Mouse (Mus musculus): ENCODE measurements around the gene Cdc42bpb. TPM values are rescaled to one million over a fixed set of nuclear protein-coding genes. Genes with fewer than 3 reads are reported as not detected.

The Cdc42bpb gene
- polyA plus RNA-seq, 1 experiment from 2014 or later: 47.5 TPM

DNA sequence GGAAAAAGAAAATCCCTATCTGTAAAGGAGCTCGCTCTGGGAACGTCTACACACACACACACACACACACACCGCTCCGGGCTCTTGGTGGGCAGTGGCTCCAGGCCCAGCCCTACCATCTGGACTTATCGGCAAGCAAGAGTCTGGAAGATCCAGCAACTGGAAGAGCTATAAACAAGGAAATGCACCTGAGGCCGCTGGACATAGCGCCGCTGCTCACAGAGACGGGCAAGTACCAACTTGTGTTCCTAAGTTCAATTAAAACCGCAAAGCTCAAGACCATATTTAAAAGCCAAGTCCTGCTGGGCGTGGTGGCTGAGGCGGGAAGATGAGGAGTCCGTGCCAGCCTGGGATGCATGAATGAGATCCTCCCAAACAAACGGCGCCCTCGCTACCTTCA lies 16.8 kb downstream of the Cdc42bpb start:
- Histone ChIP-seq H3K9ac (no peak overlapping the region), H3K4me1 (ENCODE audit: insufficient read depth) (peaks cover 16% of the 10 kb centered on the region; the same call in 1 of the 2 replicates), H3K4me3 (ENCODE audit: low read depth, low read length) (no peak overlapping the region), H3K4me2 (no peak overlapping the region), H3K36me3 (ENCODE audit: insufficient read depth) (no peaks in the 10 kb centered on the region), H3K27me3 (ENCODE audit: insufficient read depth, low read length) (no peaks in the 10 kb centered on the region), H3K27ac (ENCODE audit: low read depth) (no peak overlapping the region), H3K9me3 (ENCODE audit: low read depth, low read length) (no peaks in the 10 kb centered on the region)
- no peak for ATAC-seq (ENCODE audit: insufficient read depth)
- TF ChIP-seq CTCF (IDR thresholded peaks at IDR 0.05; ENCODE audit: low read depth): no peak
- 82% methylated on average over 16 of the region's 16 CpGs for WGBS
- DNase-seq: no peak

DNA sequence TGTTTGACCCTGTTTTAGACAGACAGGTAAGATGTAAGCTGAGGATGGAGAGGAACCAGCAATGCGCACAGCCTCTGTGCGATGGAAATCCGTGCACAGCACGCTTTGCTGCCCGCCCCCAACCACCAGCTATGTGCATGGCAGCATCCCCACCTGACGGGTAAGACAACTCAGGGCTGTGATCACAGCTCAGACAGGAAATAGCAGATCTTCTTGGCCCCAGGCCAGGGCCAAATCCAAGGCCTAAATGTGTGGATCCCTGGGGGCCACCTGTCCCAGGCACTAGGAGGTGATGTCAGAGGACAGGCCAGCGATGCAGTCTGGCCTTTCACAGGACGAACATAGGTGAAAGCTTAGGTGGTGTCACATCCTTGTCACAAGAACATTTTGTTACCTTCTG lies 21.3 kb downstream of the Cdc42bpb start:
- TF ChIP-seq CTCF (IDR thresholded peaks at IDR 0.05; ENCODE audit: low read depth): no peak
- Histone ChIP-seq H3K4me3 (ENCODE audit: low read depth, low read length) (no peak overlapping the region), H3K27ac (ENCODE audit: low read depth) (no peak overlapping the region), H3K4me1 (ENCODE audit: insufficient read depth) (peaks cover 9% of the 10 kb centered on the region; the same call in 1 of the 2 replicates), H3K9ac (no peak overlapping the region), H3K9me3 (ENCODE audit: low read depth, low read length) (no peaks in the 10 kb centered on the region), H3K36me3 (ENCODE audit: insufficient read depth) (no peaks in the 10 kb centered on the region), H3K27me3 (ENCODE audit: insufficient read depth, low read length) (no peaks in the 10 kb centered on the region), H3K4me2 (no peak overlapping the region)
- DNase-seq: no peak
- no peak for ATAC-seq (ENCODE audit: insufficient read depth)
- WGBS: 74% methylated on average over 8 of the region's 8 CpGs

GRCm38 (mm10) chr12:111354142-111354541 lies 23.4 kb downstream of the Cdc42bpb start:
- Histone ChIP-seq H3K9ac (no peak overlapping the region), H3K4me2 (no peak overlapping the region), H3K27ac (ENCODE audit: low read depth) (peak overlapping the region; percentile 46; the same call in 1 of the 2 replicates), H3K27me3 (ENCODE audit: insufficient read depth, low read length) (no peaks in the 10 kb centered on the region), H3K9me3 (ENCODE audit: low read depth, low read length) (no peaks in the 10 kb centered on the region), H3K4me3 (ENCODE audit: low read depth, low read length) (no peak overlapping the region), H3K4me1 (ENCODE audit: insufficient read depth) (peaks cover 9% of the 10 kb centered on the region; the same call in 1 of the 2 replicates), H3K36me3 (ENCODE audit: insufficient read depth) (no peaks in the 10 kb centered on the region)
- 69% methylated on average over 5 of the region's 5 CpGs for WGBS
- TF ChIP-seq CTCF (IDR thresholded peaks at IDR 0.05; ENCODE audit: low read depth): no peak
- no peak for DNase-seq
- no peak for ATAC-seq (ENCODE audit: insufficient read depth)

DNA sequence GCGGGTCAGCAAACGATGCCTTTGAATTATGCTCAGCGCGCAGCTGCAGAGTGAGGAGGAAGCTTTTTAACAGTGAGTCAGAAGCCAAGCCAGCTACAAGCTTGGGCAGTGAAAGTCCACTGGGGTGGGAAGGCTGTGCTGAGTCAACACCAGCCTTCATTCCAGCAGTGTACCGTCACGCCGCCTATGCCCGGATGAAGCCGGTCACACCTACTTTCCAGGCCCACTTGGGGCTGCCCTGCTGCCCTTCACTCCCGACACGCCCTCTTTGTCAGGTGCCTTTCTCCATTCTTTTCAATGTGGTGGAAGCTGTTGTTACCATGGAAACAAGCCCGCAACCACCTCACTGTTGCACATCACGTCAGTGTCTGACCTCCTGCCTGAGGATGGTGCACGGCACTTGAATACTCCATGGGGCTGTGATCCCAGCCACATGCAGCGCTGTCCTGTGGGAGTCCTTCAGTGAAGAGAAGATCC lies 24.0 kb downstream of the Cdc42bpb start:
- WGBS: 57% methylated on average over 15 of the region's 15 CpGs
- Histone ChIP-seq H3K36me3 (ENCODE audit: insufficient read depth) (no peaks in the 10 kb centered on the region), H3K9me3 (ENCODE audit: low read depth, low read length) (no peaks in the 10 kb centered on the region), H3K27ac (ENCODE audit: low read depth) (peak overlapping the region; percentile 75), H3K27me3 (ENCODE audit: insufficient read depth, low read length) (no peaks in the 10 kb centered on the region), H3K9ac (no peak overlapping the region), H3K4me2 (peak overlapping the region; percentile 35; the same call in 1 of the 2 replicates), H3K4me1 (ENCODE audit: insufficient read depth) (peaks cover 9% of the 10 kb centered on the region; the same call in 1 of the 2 replicates), H3K4me3 (ENCODE audit: low read depth, low read length) (no peak overlapping the region)
- ATAC-seq (ENCODE audit: insufficient read depth): peak; percentile 88
- no peak for TF ChIP-seq CTCF (IDR thresholded peaks at IDR 0.05; ENCODE audit: low read depth)
- peak; percentile 76 for DNase-seq

DNA sequence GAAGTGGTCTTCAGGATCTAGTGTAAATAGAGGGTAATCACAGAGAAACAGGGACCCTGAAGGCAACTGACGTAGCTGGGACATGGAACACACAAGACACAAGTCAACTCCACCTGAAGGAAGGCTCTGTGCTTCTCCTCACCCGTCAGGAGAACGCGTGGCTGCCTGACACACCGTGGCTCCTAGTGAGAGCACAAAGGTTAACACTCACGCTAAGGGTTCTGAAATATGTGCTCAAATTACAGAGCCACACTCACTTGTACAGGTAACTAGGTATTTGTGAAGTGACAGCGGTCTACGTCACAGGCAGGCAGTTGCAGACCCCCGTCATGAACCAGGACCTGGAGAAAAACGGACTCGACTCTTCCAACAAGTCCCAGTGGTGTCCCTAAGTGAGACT lies 24.5 kb downstream of the Cdc42bpb start:
- Histone ChIP-seq H3K27ac (ENCODE audit: low read depth) (peak overlapping the region; percentile 75), H3K4me1 (ENCODE audit: insufficient read depth) (peaks cover 9% of the 10 kb centered on the region; the same call in 1 of the 2 replicates)

DNA sequence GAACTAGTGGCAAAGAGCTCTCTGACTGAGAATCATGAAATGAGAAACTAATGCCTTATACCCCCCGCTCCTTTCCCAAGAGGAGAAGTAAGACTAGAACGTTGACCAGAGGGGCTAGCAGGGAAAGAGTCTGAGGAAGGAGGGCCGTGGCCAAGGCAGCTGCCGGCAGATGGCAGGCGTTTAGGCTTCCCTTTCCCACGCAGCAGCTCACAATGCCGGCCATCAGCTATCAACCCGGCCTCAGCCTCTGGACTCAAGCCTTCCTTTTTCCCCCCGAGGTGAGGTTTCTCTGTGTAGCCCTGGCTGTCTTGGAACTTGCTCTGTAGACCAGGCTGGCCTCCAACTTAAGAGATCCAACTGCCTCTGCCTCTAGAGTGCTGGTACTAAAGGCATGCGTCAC lies 25.0 kb downstream of the Cdc42bpb start:
- Histone ChIP-seq H3K36me3 (ENCODE audit: insufficient read depth) (no peaks in the 10 kb centered on the region), H3K4me3 (ENCODE audit: low read depth, low read length) (no peak overlapping the region), H3K4me2 (no peak overlapping the region), H3K9me3 (ENCODE audit: low read depth, low read length) (no peaks in the 10 kb centered on the region), H3K27ac (ENCODE audit: low read depth) (peak overlapping the region; percentile 75), H3K9ac (no peak overlapping the region), H3K27me3 (ENCODE audit: insufficient read depth, low read length) (no peaks in the 10 kb centered on the region), H3K4me1 (ENCODE audit: insufficient read depth) (peaks cover 9% of the 10 kb centered on the region; the same call in 1 of the 2 replicates)
- 50% methylated on average over 10 of the region's 10 CpGs for WGBS
- no peak for ATAC-seq (ENCODE audit: insufficient read depth)
- 0 out of 2 replicates have a peak, but pooled peaks have one; percentile 16 for TF ChIP-seq CTCF (IDR thresholded peaks at IDR 0.05; ENCODE audit: low read depth)
- no peak for DNase-seq

More for the DNA sequence above, 24.5 kb downstream of the Cdc42bpb start:
- H3K4me3 ChIP-seq (ENCODE audit: low read depth, low read length): no peak overlapping the region
- H3K36me3 ChIP-seq (ENCODE audit: insufficient read depth): no peaks in the 10 kb centered on the region
- no peaks in the 10 kb centered on the region for H3K27me3 ChIP-seq (ENCODE audit: insufficient read depth, low read length)
- no peak overlapping the region for H3K9ac ChIP-seq
- H3K9me3 ChIP-seq (ENCODE audit: low read depth, low read length): no peaks in the 10 kb centered on the region
- peak overlapping the region; percentile 35; the same call in 1 of the 2 replicates for H3K4me2 ChIP-seq
- no peak; the same call in 1 of the 2 replicates for ATAC-seq (ENCODE audit: insufficient read depth)
- WGBS: 69% methylated on average over 11 of the region's 11 CpGs
- no peak for DNase-seq
- TF ChIP-seq CTCF (IDR thresholded peaks at IDR 0.05; ENCODE audit: low read depth): no peak

GRCm38 (mm10) chr12:111349540-111350231 lies 27.8 kb downstream of the Cdc42bpb start:
- no peak overlapping the region for H3K4me2 ChIP-seq
- no peaks in the 10 kb centered on the region for H3K9me3 ChIP-seq (ENCODE audit: low read depth, low read length)
- no peaks in the 10 kb centered on the region for H3K27me3 ChIP-seq (ENCODE audit: insufficient read depth, low read length)
- no peak for ATAC-seq (ENCODE audit: insufficient read depth)
- no peak for TF ChIP-seq CTCF (IDR thresholded peaks at IDR 0.05; ENCODE audit: low read depth)
- DNase-seq: no peak
- H3K27ac ChIP-seq (ENCODE audit: low read depth): no peak overlapping the region
- no peaks in the 10 kb centered on the region for H3K36me3 ChIP-seq (ENCODE audit: insufficient read depth)
- no peak overlapping the region for H3K4me3 ChIP-seq (ENCODE audit: low read depth, low read length)
- H3K9ac ChIP-seq: no peak overlapping the region
- peaks cover 5% of the 10 kb centered on the region; the same call in 1 of the 2 replicates for H3K4me1 ChIP-seq (ENCODE audit: insufficient read depth)
- WGBS: 65% methylated on average over 15 of the region's 15 CpGs
